Mouse (Mus musculus) c-Kit-negative CD71-positive TER-119-positive erythroid progenitor cells, embryonic 14.5 days (primary cell): ENCODE measurements around the gene Ap5m1.

Experiments
- DNase-seq: peaks from one replicate; pipeline ENCODE4 v3.0.0-alpha.2; 2013; ENCODE audit warnings: low read depth, low spot score

Ap5m1 gene

GRCm38 (mm10) chr14:49127162-49127779 lies 61.4 kb downstream of the Ap5m1 start:
- DNase-seq, result no peak

- no peak for DNase-seq
Observed at GRCm38 (mm10) chr14:49128544-49129263, 62.8 kb downstream of the Ap5m1 start.

- no peak for DNase-seq
Observed at GRCm38 (mm10) chr14:49132391-49132790, 66.5 kb downstream of the Ap5m1 start.

- DNase-seq, result no peak
Observed at GRCm38 (mm10) chr14:49138171-49138570, 72.3 kb downstream of the Ap5m1 start.

GRCm38 (mm10) chr14:49140756-49141155 lies 74.9 kb downstream of the Ap5m1 start:
- no peak for DNase-seq
